Mouse (Mus musculus) stomach, embryonic 16.5 days (tissue): Measurements from ENCODE around the gene Smim11. TPM values are rescaled to one million over a fixed set of nuclear protein-coding genes. Genes with fewer than 3 reads are reported as not detected.

Experiments
- polyA plus RNA-seq: library from polyadenylated mRNA; unstranded; fragments of >200 nt; fragmentation: Nextera tagmentation; extraction: Ambion mirVana; gene quantifications from 2 replicates; pipeline ENCODE4 v1.2.1, GENCODE M21; 2015

The Smim11 gene
- polyA plus RNA-seq, 1 experiment from 2014 or later, result 153 TPM

Other genes with a start within 250 kb of the Smim11 start
- 72.9 and 77.0 TPM in 2 replicates for gene Mrps6, start 243.0 kb upstream of the Smim11 start, polyA plus RNA-seq
- gene Gm49711, start 243.0 kb upstream of the Smim11 start, polyA plus RNA-seq, result not detected in 2 replicates
- gene Slc5a3, start 243.0 kb upstream of the Smim11 start, polyA plus RNA-seq, result 4.9 and 5.1 TPM in 2 replicates
- 5.1 and 6.0 TPM in 2 replicates for gene Kcne2, start 8.9 kb upstream of the Smim11 start, polyA plus RNA-seq
- not detected in 2 replicates for gene Fam243, start 20.2 kb downstream of the Smim11 start, polyA plus RNA-seq
- gene Kcne1, start 58.2 kb downstream of the Smim11 start, polyA plus RNA-seq, result 0.92 and 1.6 TPM in 2 replicates
- 19.6 and 21.6 TPM in 2 replicates for gene Rcan1, start 169.6 kb downstream of the Smim11 start, polyA plus RNA-seq
- gene Clic6, start 184.4 kb downstream of the Smim11 start, polyA plus RNA-seq, result 17.8 and 20.3 TPM in 2 replicates